Mouse (Mus musculus): ENCODE results near the gene Cd82. TPM values are rescaled to one million over a fixed set of nuclear protein-coding genes. Genes with fewer than 3 reads are reported as not detected.

Cd82 gene
- polyA plus RNA-seq, 1 experiment: 24.4 TPM

DNA sequence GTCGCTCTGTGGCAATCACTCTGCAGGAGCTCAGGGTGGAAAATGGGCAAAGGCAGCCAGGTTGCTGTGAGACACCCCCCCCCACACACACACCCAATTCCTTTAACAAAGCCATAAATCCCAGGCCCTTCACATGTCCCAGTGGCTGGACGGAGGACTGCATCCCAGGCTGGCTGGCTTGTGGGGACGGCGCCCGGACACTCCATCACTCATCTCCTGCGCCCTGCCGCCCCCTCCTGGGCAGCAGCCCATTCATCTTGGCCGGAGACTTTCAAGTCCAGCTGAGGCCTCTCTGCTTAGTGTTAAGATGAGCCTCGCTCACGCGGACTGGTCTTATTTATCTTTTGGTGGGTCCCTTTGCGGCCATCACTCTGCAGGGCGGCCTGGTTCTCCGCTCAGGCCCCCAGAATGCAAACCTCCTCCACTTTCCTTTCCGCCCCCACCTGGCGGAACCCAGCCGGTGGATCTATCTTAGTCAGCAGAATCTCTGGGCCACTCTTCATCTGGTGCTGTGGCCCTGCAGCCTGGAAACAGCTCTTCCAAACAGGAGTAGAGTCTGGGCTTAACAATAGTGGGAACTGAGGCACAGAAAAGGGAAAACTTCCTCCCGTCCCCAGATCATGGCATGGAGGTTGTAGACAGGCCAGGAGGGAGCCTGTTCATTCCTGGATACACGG is 26.1 kb upstream of the Cd82 start:
- TF ChIP-seq POLR2A (IDR thresholded peaks at IDR 0.05; ENCODE audit: borderline replicate concordance, extremely low read depth, insufficient read depth, insufficient read length, poor library complexity, severe bottlenecking) (no peak), CTCF (IDR thresholded peaks at IDR 0.05; ENCODE audit: borderline replicate concordance, extremely low read depth, insufficient read depth, insufficient read length) (no peak)
- no peak for DNase-seq (ENCODE audit: low read depth)

- DNase-seq (ENCODE audit: low read depth): peak; percentile 55
- TF ChIP-seq POLR2A (IDR thresholded peaks at IDR 0.05; ENCODE audit: borderline replicate concordance, extremely low read depth, insufficient read depth, insufficient read length, poor library complexity, severe bottlenecking): no peak
- TF ChIP-seq CTCF (IDR thresholded peaks at IDR 0.05; ENCODE audit: borderline replicate concordance, extremely low read depth, insufficient read depth, insufficient read length): no peak
Observed at GRCm38 (mm10) chr2:93485459-93485858, 22.5 kb upstream of the Cd82 start.

DNA sequence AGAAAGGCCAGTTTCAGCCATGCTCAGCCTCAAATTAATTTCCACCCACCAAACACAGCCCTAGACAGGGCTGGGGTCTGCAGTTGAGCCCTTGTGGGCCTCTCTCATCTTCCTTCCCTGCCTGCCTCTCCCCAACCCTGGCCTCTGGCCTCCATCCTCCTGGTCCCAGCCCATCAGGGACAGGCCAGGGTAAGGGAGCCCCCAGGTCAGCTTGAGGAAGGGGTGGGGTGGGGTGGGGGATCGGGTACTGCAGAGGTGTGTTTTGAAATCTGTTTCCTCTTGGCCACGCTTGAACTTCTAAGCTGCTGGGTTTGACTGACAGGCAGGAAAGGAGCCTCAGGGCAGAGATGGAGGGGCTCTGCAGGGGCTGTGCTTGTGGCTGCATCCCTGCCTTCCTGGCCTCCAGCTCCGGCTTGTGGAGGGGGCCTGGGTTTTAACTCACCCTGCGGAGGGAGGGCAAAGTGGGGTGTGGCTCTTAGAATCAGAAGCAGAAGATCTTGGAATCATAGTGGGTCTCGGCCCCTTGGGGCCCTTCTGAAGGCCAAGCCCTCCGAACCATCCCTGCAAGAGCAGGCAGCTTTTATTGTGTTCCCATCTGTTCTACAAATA is 19.2 kb upstream of the Cd82 start:
- DNase-seq (ENCODE audit: low read depth): peak; percentile 36
- TF ChIP-seq POLR2A (IDR thresholded peaks at IDR 0.05; ENCODE audit: borderline replicate concordance, extremely low read depth, insufficient read depth, insufficient read length, poor library complexity, severe bottlenecking): no peak
- no peak for TF ChIP-seq CTCF (IDR thresholded peaks at IDR 0.05; ENCODE audit: borderline replicate concordance, extremely low read depth, insufficient read depth, insufficient read length)

- no peak for DNase-seq (ENCODE audit: low read depth)
- TF ChIP-seq POLR2A (IDR thresholded peaks at IDR 0.05; ENCODE audit: borderline replicate concordance, extremely low read depth, insufficient read depth, insufficient read length, poor library complexity, severe bottlenecking) (no peak), CTCF (IDR thresholded peaks at IDR 0.05; ENCODE audit: borderline replicate concordance, extremely low read depth, insufficient read depth, insufficient read length) (no peak)
Observed at GRCm38 (mm10) chr2:93478744-93479143, 15.8 kb upstream of the Cd82 start.

DNA sequence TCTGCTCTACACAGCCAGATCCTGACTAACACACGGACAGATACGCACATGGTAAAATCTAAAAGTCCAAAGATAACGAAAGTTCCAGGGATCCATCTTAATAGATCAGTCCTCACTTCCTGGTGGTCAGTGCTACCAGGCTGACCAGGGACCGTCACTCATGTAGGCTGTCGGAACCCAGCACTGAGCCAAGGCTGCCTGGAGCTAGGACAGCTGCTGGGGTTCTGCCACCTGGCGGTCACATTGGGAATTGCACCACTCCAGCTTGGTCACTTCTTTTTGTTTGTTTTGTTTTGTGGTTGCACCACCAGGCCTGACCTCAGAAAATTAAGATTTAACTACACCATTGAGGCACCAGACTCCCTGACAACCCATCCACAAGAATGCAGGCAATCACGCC is 14.6 kb upstream of the Cd82 start:
- peak; percentile 39 for DNase-seq (ENCODE audit: low read depth)
- TF ChIP-seq CTCF (IDR thresholded peaks at IDR 0.05; ENCODE audit: borderline replicate concordance, extremely low read depth, insufficient read depth, insufficient read length): peak; percentile 96
- no peak for TF ChIP-seq POLR2A (IDR thresholded peaks at IDR 0.05; ENCODE audit: borderline replicate concordance, extremely low read depth, insufficient read depth, insufficient read length, poor library complexity, severe bottlenecking)

GRCm38 (mm10) chr2:93476487-93476886 is 13.5 kb upstream of the Cd82 start:
- DNase-seq (ENCODE audit: low read depth): no peak

GRCm38 (mm10) chr2:93475040-93475439 is 12.1 kb upstream of the Cd82 start:
- TF ChIP-seq POLR2A (IDR thresholded peaks at IDR 0.05; ENCODE audit: borderline replicate concordance, extremely low read depth, insufficient read depth, insufficient read length, poor library complexity, severe bottlenecking): no peak
- TF ChIP-seq CTCF (IDR thresholded peaks at IDR 0.05; ENCODE audit: borderline replicate concordance, extremely low read depth, insufficient read depth, insufficient read length): peak; percentile 98
- peak; percentile 94 for DNase-seq (ENCODE audit: low read depth)

More at GRCm38 (mm10) chr2:93476487-93476886, 13.5 kb upstream of the Cd82 start:
- TF ChIP-seq POLR2A (IDR thresholded peaks at IDR 0.05; ENCODE audit: borderline replicate concordance, extremely low read depth, insufficient read depth, insufficient read length, poor library complexity, severe bottlenecking) (no peak), CTCF (IDR thresholded peaks at IDR 0.05; ENCODE audit: borderline replicate concordance, extremely low read depth, insufficient read depth, insufficient read length) (no peak)

- TF ChIP-seq POLR2A (IDR thresholded peaks at IDR 0.05; ENCODE audit: borderline replicate concordance, extremely low read depth, insufficient read depth, insufficient read length, poor library complexity, severe bottlenecking) (no peak), CTCF (IDR thresholded peaks at IDR 0.05; ENCODE audit: borderline replicate concordance, extremely low read depth, insufficient read depth, insufficient read length) (no peak)
- no peak for DNase-seq (ENCODE audit: low read depth)
Observed at GRCm38 (mm10) chr2:93473915-93474314, 11.0 kb upstream of the Cd82 start.

- TF ChIP-seq CTCF (IDR thresholded peaks at IDR 0.05; ENCODE audit: borderline replicate concordance, extremely low read depth, insufficient read depth, insufficient read length): peak; percentile 78; the same call in 1 of the 2 replicates
- TF ChIP-seq POLR2A (IDR thresholded peaks at IDR 0.05; ENCODE audit: borderline replicate concordance, extremely low read depth, insufficient read depth, insufficient read length, poor library complexity, severe bottlenecking): no peak
- peak; percentile 86 for DNase-seq (ENCODE audit: low read depth)
Observed at GRCm38 (mm10) chr2:93470849-93471576, 8.1 kb upstream of the Cd82 start.

GRCm38 (mm10) chr2:93470127-93470526 is 7.2 kb upstream of the Cd82 start:
- TF ChIP-seq POLR2A (IDR thresholded peaks at IDR 0.05; ENCODE audit: borderline replicate concordance, extremely low read depth, insufficient read depth, insufficient read length, poor library complexity, severe bottlenecking) (no peak), CTCF (IDR thresholded peaks at IDR 0.05; ENCODE audit: borderline replicate concordance, extremely low read depth, insufficient read depth, insufficient read length) (no peak)

DNA sequence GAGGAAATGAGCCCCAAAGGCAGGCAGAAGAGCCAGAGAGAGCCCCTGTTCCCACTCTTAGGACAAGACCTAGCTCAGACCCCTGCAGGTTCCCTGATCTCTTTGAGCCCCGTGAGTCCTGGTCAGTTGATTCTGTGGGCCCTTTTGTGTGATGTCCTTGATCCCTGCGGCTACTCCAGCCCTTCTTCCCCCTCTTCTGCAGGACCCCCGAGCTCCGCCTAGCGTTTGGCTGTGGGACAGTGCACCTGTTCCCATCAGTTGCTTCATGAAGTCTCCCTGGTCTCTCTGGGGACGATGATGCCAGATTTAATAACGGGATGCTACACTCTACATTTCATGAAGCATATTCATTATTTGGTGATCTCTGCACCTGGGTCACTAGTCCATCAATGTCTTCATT is 6.2 kb upstream of the Cd82 start:
- TF ChIP-seq CTCF (IDR thresholded peaks at IDR 0.05; ENCODE audit: borderline replicate concordance, extremely low read depth, insufficient read depth, insufficient read length) (peak; percentile 70), POLR2A (IDR thresholded peaks at IDR 0.05; ENCODE audit: borderline replicate concordance, extremely low read depth, insufficient read depth, insufficient read length, poor library complexity, severe bottlenecking) (no peak)
- DNase-seq (ENCODE audit: low read depth): peak; percentile 75

More at GRCm38 (mm10) chr2:93470127-93470526, 7.2 kb upstream of the Cd82 start:
- DNase-seq (ENCODE audit: low read depth): peak; percentile 74

All from brain, embryonic 14.5 days (tissue).